Mouse (Mus musculus): Measurements from ENCODE around the gene Pbdc1. TPM values are rescaled to one million over a fixed set of nuclear protein-coding genes. Genes with fewer than 3 reads are reported as not detected.

Pbdc1 gene
- polyA plus RNA-seq (2014; fragmentation: Illumina TruSeq; extraction: RNeasy Lipid Tissue Mini Kit (QIAGEN cat#74804); ENCODE audit: low read depth, low replicate concordance) = 13.6 TPM

DNA sequence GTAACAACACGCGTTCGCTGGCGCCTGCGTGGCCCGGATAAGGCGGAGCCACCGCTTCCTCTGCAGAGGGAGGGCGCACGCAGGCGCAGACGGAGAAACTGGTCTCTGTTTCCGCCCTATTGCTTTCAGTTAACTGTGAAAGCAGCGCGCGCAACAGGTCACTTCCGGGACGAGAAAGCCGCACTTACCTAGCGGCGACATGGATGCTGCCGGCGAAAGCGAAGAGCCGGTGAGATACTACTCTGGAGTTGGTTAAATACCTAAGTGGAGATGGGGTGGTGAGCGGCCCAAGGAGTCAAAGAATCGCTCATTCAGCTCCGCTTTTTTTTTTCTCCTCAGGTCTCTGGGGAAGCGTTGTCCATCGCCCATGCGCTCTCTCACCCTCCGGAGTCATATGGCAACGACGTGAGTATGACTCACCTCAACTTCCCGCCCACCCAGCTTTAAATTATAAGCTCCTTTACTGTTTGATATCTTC lies at the start of gene Pbdc1:
Gene Pbdc1 (plus strand): TSS at position 142 of the 478 bp plus-strand sequence.

DNA sequence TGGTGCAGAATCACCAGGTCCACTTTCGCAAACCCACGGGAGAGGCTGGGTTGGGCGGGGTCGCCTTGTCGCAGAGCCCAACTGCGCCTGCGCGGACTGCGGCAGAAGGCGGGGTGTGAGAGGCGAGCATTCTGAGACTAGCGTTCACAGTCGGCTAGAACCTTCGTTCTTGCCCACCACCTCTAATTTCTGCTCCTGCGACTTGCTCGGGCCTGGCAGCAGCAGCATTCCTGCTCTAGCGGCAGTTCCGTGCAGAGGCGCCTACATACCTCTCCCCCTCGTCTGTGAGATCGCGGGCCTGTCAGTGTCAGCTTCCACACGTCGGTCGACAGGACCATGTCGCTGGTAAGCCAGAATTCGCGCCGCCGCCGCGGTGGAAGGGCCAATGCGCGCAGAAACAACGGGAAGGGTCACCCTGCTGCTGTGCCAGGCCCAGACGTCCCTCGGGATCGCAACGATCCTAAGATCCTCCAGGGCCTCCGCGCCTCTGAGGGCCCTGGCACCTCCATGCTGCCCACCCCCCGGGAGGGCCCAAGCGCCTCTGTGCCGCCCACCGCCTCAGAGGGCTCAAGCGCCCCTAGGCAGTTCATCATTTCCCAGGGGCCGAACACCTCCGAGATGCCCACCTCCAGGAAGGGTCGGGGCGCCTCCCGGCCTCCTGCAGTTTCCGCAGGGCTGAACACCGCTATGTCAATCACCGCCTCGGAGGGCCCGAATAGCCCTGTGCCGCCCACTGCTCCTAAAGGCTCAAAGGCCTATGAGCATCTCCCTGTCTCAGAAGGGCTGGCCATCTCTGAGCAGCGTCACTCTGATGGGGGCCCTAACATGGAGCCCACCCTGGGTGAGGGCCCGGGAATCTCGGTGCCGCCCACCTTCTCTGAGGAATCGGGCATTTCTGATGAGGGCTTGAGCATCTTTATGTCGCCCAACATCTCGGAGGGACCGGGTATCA lies 41.0 kb downstream of the Pbdc1 start, which contains the start of gene Magee1:
Gene Magee1 (plus strand): TSS at position 104 of the 952 bp plus-strand sequence.

Other genes with a start within 250 kb of the Pbdc1 start
- 0.46 TPM for gene Magee2, start 222.5 kb upstream of the Pbdc1 start, polyA plus RNA-seq (2014; fragmentation: Illumina TruSeq; extraction: RNeasy Lipid Tissue Mini Kit (QIAGEN cat#74804); ENCODE audit: low read depth, low replicate concordance)
- 10.3 TPM for gene Magee1, start 40.6 kb downstream of the Pbdc1 start, polyA plus RNA-seq (2014; fragmentation: Illumina TruSeq; extraction: RNeasy Lipid Tissue Mini Kit (QIAGEN cat#74804); ENCODE audit: low read depth, low replicate concordance)